Mouse (Mus musculus) liver, postnatal 0 days (tissue): ENCODE data around the gene Cgn.
"Not testable (repeated sequence)": the region's sequence is repeated elsewhere in the genome, so short reads cannot be mapped to it uniquely, and the experiment has no call there.

ENCODE experiments used
- CTCF ChIP-seq: sonication (generic); IDR thresholded peaks from 2 replicates; pipeline ENCODE4 v1.5.1; 2016; ENCODE audit warnings: antibody characterized with exemption, low read depth
- EP300 ChIP-seq: IDR thresholded peaks from 2 replicates; pipeline ENCODE4 v1.6.1; 2016; ENCODE audit warnings: antibody characterized with exemption, low read depth, mild to moderate bottlenecking

- TF ChIP-seq CTCF, EP300: not testable (repeated sequence)
These were observed 28.3 kb downstream of the Cgn start for GRCm38 (mm10) chr3:94758056-94758409.
